Mouse (Mus musculus): ENCODE results near the gene Zc3h18. TPM values are rescaled to one million over a fixed set of nuclear protein-coding genes. Genes with fewer than 3 reads are reported as not detected.

The Zc3h18 gene
- total and polyA plus RNA-seq, 3 experiments: 11.2 to 22.1 (median 21.8) TPM

GRCm38 (mm10) chr8:122454409-122454808 is 78.0 kb downstream of the Zc3h18 start:
- no peak for DNase-seq
- no peak for TF ChIP-seq POLR2A (IDR thresholded peaks at IDR 0.05; ENCODE audit: insufficient read depth, low read depth, low read length)
- no peak overlapping the region for H3K4me3 ChIP-seq
- intact Hi-C loops (cut with DNase I): no loop called here
- no peaks in the 10 kb centered on the region for H3K27me3 ChIP-seq (ENCODE audit: control insufficient read depth, insufficient read depth, low read length)
- 78% methylated on average over 6 of the region's 6 CpGs for WGBS
- H3K79me2 ChIP-seq (replicated peaks; ENCODE audit: control insufficient read depth, insufficient read depth, low read length): no peaks in the 10 kb centered on the region
- no peak overlapping the region for H3K27ac ChIP-seq
- no peaks in the 10 kb centered on the region for H3K36me3 ChIP-seq (ENCODE audit: control insufficient read depth, insufficient read depth, low read length)
- no peak overlapping the region for H3K9ac ChIP-seq (ENCODE audit: low read depth, low read length)
- H3K4me1 ChIP-seq (ENCODE audit: control insufficient read depth, insufficient read depth, low read length): no peaks in the 10 kb centered on the region

GRCm38 (mm10) chr8:122457171-122457570 is 80.8 kb downstream of the Zc3h18 start:
- TF ChIP-seq POLR2A (IDR thresholded peaks at IDR 0.05; ENCODE audit: insufficient read depth, low read depth, low read length) (no peak), CTCF (IDR thresholded peaks at IDR 0.05) (no peak), EP300 (IDR thresholded peaks at IDR 0.05; ENCODE audit: insufficient read depth, low read depth, low read length) (no peak)
- DNase-seq: no peak
- H3K27me3 ChIP-seq (ENCODE audit: control insufficient read depth, insufficient read depth, low read length): no peaks in the 10 kb centered on the region
- intact Hi-C loops (cut with DNase I): no loop called here
- no peak overlapping the region for H3K4me3 ChIP-seq
- no peak overlapping the region for H3K9ac ChIP-seq (ENCODE audit: low read depth, low read length)
- H3K79me2 ChIP-seq (replicated peaks; ENCODE audit: control insufficient read depth, insufficient read depth, low read length): no peaks in the 10 kb centered on the region
- WGBS: 71% methylated on average over 11 of the region's 11 CpGs
- H3K4me1 ChIP-seq (ENCODE audit: control insufficient read depth, insufficient read depth, low read length): peaks cover 4% of the 10 kb centered on the region; the same call in 1 of the 2 replicates
- H3K27ac ChIP-seq: no peak overlapping the region
- H3K36me3 ChIP-seq (ENCODE audit: control insufficient read depth, insufficient read depth, low read length): no peaks in the 10 kb centered on the region

- H3K27me3 ChIP-seq (ENCODE audit: control insufficient read depth, insufficient read depth, low read length): no peaks in the 10 kb centered on the region
- DNase-seq: no peak
- H3K4me3 ChIP-seq: no peak overlapping the region
- H3K9ac ChIP-seq (ENCODE audit: low read depth, low read length): no peak overlapping the region
- 65% methylated on average over 6 of the region's 6 CpGs for WGBS
- TF ChIP-seq POLR2A (IDR thresholded peaks at IDR 0.05; ENCODE audit: insufficient read depth, low read depth, low read length) (no peak), EP300 (IDR thresholded peaks at IDR 0.05; ENCODE audit: insufficient read depth, low read depth, low read length) (no peak), CTCF (IDR thresholded peaks at IDR 0.05) (peak; percentile 58)
- peaks cover 4% of the 10 kb centered on the region; the same call in 1 of the 2 replicates for H3K4me1 ChIP-seq (ENCODE audit: control insufficient read depth, insufficient read depth, low read length)
- H3K79me2 ChIP-seq (replicated peaks; ENCODE audit: control insufficient read depth, insufficient read depth, low read length): no peaks in the 10 kb centered on the region
- H3K36me3 ChIP-seq (ENCODE audit: control insufficient read depth, insufficient read depth, low read length): no peaks in the 10 kb centered on the region
- intact Hi-C loops (cut with DNase I): no loop called here
- no peak overlapping the region for H3K27ac ChIP-seq
Measured at GRCm38 (mm10) chr8:122459218-122459900, 83.0 kb downstream of the Zc3h18 start.

- Histone ChIP-seq H3K9ac (ENCODE audit: low read depth, low read length) (peak overlapping the region; percentile 69), H3K27ac (peak overlapping the region; percentile 23; the same call in 1 of the 2 replicates)
Measured at GRCm38 (mm10) chr8:122459990-122460389, 83.6 kb downstream of the Zc3h18 start.

GRCm38 (mm10) chr8:122460524-122461472 is 84.4 kb downstream of the Zc3h18 start, which contains the start of gene Snai3:
TSS of gene Snai3 (minus strand) at chr8:122460733.
- peak; percentile 51 to 74 for DNase-seq
- 5% methylated on average over 56 of the region's 56 CpGs for WGBS

More at GRCm38 (mm10) chr8:122459990-122460389, 83.6 kb downstream of the Zc3h18 start:
- no peak for TF ChIP-seq EP300 (IDR thresholded peaks at IDR 0.05; ENCODE audit: insufficient read depth, low read depth, low read length)
- TF ChIP-seq POLR2A (IDR thresholded peaks at IDR 0.05; ENCODE audit: insufficient read depth, low read depth, low read length): no peak
- TF ChIP-seq CTCF (IDR thresholded peaks at IDR 0.05): no peak
- H3K79me2 ChIP-seq (replicated peaks; ENCODE audit: control insufficient read depth, insufficient read depth, low read length): no peaks in the 10 kb centered on the region
- no peaks in the 10 kb centered on the region for H3K27me3 ChIP-seq (ENCODE audit: control insufficient read depth, insufficient read depth, low read length)
- DNase-seq: no peak
- H3K4me1 ChIP-seq (ENCODE audit: control insufficient read depth, insufficient read depth, low read length): peaks cover 4% of the 10 kb centered on the region; the same call in 1 of the 2 replicates
- no peaks in the 10 kb centered on the region for H3K36me3 ChIP-seq (ENCODE audit: control insufficient read depth, insufficient read depth, low read length)
- H3K4me3 ChIP-seq: peak overlapping the region; percentile 48
- 27% methylated on average over 7 of the region's 7 CpGs for WGBS
- intact Hi-C loops (cut with DNase I): no loop called here

More at GRCm38 (mm10) chr8:122460524-122461472, 84.4 kb downstream of the Zc3h18 start, which contains the start of gene Snai3:
- Histone ChIP-seq H3K27me3 (ENCODE audit: control insufficient read depth, insufficient read depth, low read length) (no peaks in the 10 kb centered on the region), H3K9ac (ENCODE audit: low read depth, low read length) (peak within 1 kb of the TSS; percentile 69), H3K79me2 (replicated peaks; ENCODE audit: control insufficient read depth, insufficient read depth, low read length) (no peaks in the 10 kb centered on the region), H3K36me3 (ENCODE audit: control insufficient read depth, insufficient read depth, low read length) (no peaks in the 10 kb centered on the region), H3K27ac (peak within 1 kb of the TSS; percentile 23; the same call in 1 of the 2 replicates), H3K4me3 (peak within 1 kb of the TSS; percentile 48), H3K4me1 (ENCODE audit: control insufficient read depth, insufficient read depth, low read length) (peaks cover 4% of the 10 kb centered on the region; the same call in 1 of the 2 replicates)
- intact Hi-C loops (cut with DNase I): no loop called here
- peak; percentile 62; the same call in 1 of the 2 replicates for TF ChIP-seq POLR2A (IDR thresholded peaks at IDR 0.05; ENCODE audit: insufficient read depth, low read depth, low read length)
- no peak for TF ChIP-seq EP300 (IDR thresholded peaks at IDR 0.05; ENCODE audit: insufficient read depth, low read depth, low read length)
- TF ChIP-seq CTCF (IDR thresholded peaks at IDR 0.05): no peak
